ENCODE assay signal across 18 mouse cellular contexts in the genomic region with DNA sequence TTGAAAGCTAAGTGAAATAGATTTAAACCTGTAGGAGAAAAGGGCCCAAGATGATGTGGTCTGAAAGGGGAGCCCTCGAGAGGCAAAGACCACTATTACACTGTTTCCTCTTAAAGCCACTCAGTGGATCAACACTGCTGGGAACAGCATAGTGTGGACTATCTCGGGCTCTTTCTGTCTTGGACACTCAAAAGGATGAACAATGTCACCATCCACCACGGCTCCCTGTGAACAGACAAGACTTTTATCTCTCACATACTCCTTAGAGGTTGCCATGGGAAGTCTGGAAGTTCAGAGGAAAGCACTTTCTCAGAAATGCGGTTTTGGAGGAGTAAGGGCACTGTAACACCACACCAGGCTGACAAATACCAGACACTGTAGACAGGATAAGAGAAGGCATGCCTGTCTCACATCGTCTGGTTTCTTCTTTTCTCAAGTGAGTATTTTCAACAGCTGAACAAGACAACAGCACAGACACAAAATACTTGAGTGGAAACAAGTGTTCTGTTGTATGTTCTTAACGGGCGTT.
DNase-seq lines count a peak whose midpoint lies in the region; ATAC-seq lines count a peak whose summit lies in the region.
"Had no signal": no experiment of that assay in that cellular context is flagged by ENCODE, and none has a peak within 500 bp of the region (broad histone marks: within the 10 kb centered on the region; RNA-seq: fewer than 3 reads in every experiment).

No protein-coding gene starts in this region.

- no peaks in the 10 kb centered on the region for H3K36me3 ChIP-seq in heart, embryonic 15.5 days
- H3K36me3 ChIP-seq: embryonic facial prominence, embryonic 13.5 days; midbrain, embryonic 10.5 days; stomach, embryonic 15.5 days had no signal

- 18% methylated on average over 7 of the region's 7 CpGs for WGBS in heart, embryonic 15.5 days

- no peak overlapping the region for H3K4me3 ChIP-seq in heart, embryonic 15.5 days
- H3K4me3 ChIP-seq: embryonic facial prominence, embryonic 13.5 days; midbrain, embryonic 10.5 days; stomach, embryonic 15.5 days had no signal

- ATAC-seq in heart, embryonic 15.5 days (replicated peaks; ENCODE audit: insufficient number of reproducible peaks, insufficient read depth, low FRiP score, low read depth), result peak; percentile 70; the same call in 1 of the 2 replicates
- peak; percentile 19 for ATAC-seq in megakaryocyte-erythroid progenitor cell, adult 5-6 weeks (replicated peaks; ENCODE audit: low FRiP score, low TSS enrichment, poor library complexity, severe bottlenecking)
- ATAC-seq in activated CD4-positive, CD25-positive, alpha-beta regulatory T cell, adult 4 months, result no peak

- H3K9ac ChIP-seq in heart, embryonic 15.5 days, result no peak overlapping the region
- H3K9ac ChIP-seq: embryonic facial prominence, embryonic 13.5 days; hindbrain, embryonic 14.5 days; stomach, embryonic 15.5 days had no signal

- H3K27ac ChIP-seq in heart, embryonic 15.5 days, result peak overlapping the region; percentile 9; the same call in 1 of the 2 replicates
- H3K27ac ChIP-seq: embryonic facial prominence, embryonic 13.5 days; hindbrain, embryonic 14.5 days; midbrain, embryonic 10.5 days; stomach, embryonic 15.5 days had no signal

- H3K9me3 ChIP-seq in heart, embryonic 15.5 days (replicated peaks), result no peaks in the 10 kb centered on the region
- H3K9me3 ChIP-seq: embryonic facial prominence, embryonic 13.5 days; midbrain, embryonic 10.5 days; stomach, embryonic 15.5 days had no signal

- peaks cover 16% of the 10 kb centered on the region for H3K4me1 ChIP-seq in heart, embryonic 15.5 days (replicated peaks)
- H3K4me1 ChIP-seq: embryonic facial prominence, embryonic 13.5 days; stomach, embryonic 15.5 days had no signal

- H3K4me2 ChIP-seq in heart, embryonic 15.5 days, result no peak overlapping the region
- H3K4me2 ChIP-seq: embryonic facial prominence, embryonic 13.5 days; hindbrain, embryonic 14.5 days; stomach, embryonic 15.5 days had no signal

- H3K27me3 ChIP-seq in heart, embryonic 15.5 days, result no peaks in the 10 kb centered on the region
- H3K27me3 ChIP-seq: stomach, embryonic 15.5 days had no signal

- DNase-seq in heart, postnatal 4 days, result no peak
- peak; percentile 64 for DNase-seq in c-Kit-positive CD71-positive TER-119-negative erythroid progenitor cells, embryonic 14.5 days (ENCODE audit: low read depth)
- DNase-seq in embryo, embryonic 11 days, result peak; percentile 3
- no peak for DNase-seq in layer of hippocampus, adult 11-12 months (ENCODE audit: low spot score)
- DNase-seq: cerebellum, adult 11 months; cerebellum, postnatal 25 days; gastrocnemius, postnatal 10 days; heart, adult 18-20 months; kidney, adult 18-20 months; lung, postnatal 10 days; right cerebral cortex, postnatal 14 days had no signal

Comparison
In these comparisons a context has a peak if more than half of its experiments do, and no peak if none do; other contexts are left out.
1. DNase-seq: peak in c-Kit-positive CD71-positive TER-119-negative erythroid progenitor cells, embryonic 14.5 days (single experiment) and embryo, embryonic 11 days (single experiment); none in heart, postnatal 4 days (single experiment) and layer of hippocampus, adult 11-12 months (single experiment).